Mouse (Mus musculus) CD4-positive, CD25-positive, alpha-beta regulatory T cell, adult 2 months (primary cell): Measurements from ENCODE around the gene Kcnh8.

Experiments
- DNase-seq: peaks from one replicate; pipeline ENCODE4 v3.0.0-alpha.2; 2012; ENCODE audit warnings: low read depth, low spot score

Kcnh8 gene

DNA sequence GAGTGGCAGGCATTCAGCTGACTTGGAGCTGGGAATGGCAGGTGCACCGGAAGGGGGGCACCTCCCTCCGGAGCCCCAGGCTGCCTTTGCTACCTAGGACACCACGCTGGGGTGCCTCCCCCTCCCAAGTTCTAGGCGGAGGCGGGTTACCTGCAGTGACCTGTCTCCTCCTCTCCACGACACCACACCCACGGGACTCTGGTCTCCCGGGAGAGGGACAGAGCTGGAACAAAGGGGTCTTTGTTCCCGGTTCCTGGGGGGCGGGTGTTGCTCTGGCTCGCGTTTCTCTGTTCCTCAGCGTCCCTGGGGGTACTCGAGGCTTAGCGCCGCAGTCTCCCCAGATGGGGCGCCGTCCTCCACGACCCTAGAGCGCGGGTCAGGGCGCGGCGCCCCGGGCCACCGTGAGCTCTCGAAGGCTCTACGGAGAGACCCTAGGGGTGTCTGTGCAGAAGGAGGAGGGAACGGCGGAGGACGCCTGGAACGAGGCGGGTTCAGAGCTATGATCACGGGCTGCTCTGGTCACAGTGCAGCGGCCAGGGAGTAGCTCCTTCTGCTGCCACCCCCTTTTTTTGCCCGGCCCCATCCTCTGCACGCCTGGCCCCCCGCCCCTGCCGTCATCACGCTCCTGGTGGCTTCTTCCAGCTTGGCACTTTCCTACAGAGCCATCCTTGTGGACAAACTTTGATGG is at the start of gene Kcnh8:
Kcnh8 (plus strand) TSS at position 617 of the 688 bp plus-strand sequence.
- peak; percentile 25 for DNase-seq

DNA sequence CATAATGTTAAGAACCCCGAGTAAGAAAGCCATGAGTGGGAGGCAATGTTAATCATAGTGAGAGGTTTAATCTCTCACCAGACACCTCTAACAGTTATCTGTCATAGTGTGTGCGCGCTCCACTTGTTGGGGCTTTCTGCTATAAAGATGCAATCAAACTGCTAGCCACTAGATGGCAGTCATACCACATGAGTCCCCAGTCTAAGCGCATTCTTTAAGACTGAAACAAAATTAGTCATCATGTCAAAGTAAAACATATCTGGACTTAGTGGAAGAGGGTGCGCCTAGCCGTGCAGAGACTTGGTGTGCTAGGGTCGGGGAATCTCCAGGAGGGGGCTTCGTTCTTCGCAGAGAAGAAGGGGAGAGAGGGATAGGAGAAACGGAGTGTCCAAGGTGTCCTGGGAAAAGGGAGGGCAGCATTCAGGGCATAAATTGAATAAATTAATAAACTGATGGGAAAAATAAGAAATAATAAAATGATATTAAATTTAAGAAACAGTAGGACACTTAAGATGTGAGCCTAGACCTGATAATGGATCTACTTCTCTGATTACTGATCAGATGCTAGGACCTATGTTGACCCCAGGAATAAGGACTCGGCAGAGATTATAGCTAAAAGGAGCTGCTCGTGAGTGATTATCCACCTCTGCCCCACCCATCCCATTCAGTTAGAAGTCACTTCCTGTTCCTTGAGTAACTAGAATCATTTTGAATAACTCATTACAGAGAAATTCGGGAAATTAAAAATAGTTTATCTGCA is 42.4 kb upstream of the Kcnh8 start:
- DNase-seq: peak; percentile 85

DNA sequence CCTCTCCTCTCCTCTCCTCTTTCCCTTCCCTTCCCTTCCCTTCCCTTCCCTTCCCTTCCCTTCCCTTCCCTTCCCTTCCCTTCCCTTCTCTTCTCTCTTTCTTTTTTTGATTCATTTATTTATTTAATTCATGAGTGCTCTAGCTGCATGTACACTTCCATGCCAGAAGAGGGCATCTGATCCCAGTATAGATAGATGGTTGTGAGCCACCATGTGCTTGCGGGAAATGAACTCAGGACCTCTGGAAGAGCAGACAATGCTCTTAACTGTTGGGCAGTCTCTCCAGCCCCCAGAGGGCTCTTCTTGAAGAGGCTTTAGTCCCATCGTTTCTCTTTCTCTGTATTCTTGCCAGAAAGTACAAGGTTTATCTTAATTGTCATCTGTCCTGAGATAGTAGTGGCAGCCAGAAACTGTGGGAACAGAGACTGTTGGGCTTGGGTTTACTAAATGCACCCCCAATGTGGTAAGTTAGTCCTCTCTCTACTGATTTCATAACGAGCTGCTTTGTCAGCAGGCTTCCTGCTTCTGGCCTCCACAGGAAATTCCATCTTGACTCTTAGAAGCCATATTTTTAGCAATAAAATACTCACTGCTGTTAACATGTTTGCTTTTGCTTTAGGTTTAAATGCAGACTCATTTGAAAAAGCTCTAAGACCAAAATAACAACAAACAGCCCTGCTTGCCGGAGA is 36.9 kb upstream of the Kcnh8 start:
- peak; percentile 36 for DNase-seq

DNA sequence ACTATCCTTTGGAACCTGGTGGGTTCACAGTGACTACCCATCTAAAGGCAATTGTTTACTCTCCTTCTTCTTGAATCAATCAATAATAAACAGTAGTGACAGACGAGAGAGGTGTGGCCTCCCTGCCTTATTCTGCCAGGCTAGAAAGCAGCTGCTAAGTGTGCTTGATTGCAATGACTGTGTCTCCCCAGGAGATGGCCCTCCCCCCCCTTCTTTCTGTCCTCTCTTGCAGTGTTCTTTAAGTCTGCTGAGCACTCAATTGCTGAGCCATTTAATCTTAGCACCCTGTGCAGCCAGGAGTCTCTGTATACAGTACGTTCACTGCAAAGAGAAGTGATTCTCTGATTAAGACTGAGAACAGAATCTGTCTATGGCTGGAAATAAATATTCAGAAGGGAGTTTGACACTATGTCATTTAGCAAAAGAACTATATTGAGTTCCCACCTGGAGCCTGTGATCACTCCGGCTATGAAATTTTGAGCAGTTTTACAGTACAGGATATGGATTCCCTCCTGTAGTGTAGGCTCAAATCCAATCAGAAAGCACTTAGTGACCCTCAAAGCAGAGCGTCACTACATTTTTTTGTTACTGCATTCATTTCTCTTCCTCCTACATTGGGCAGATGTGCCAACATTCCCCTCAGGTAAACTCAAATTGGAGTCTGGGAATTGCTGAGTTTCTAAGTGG is 32.8 kb upstream of the Kcnh8 start:
- DNase-seq: peak; percentile 48

DNA sequence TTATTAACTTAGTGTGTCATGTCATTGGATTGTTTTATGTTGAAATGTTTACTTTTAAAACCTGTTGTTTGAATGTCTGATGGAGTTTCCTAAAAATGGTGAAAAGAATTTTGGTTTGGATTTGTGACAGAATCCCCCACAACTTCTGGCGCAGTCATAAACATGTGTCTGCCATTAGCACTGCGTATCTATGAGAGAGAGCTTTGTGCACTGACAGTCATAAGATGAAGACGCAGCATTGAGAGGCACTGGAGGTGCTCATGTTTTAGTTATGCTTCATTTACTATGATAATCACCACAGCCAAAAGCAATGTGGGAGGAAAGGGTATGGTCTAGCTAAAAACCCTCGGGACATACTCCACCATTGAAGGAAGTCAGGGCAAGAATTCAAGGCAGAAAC is 30.3 kb upstream of the Kcnh8 start:
- DNase-seq: no peak

DNA sequence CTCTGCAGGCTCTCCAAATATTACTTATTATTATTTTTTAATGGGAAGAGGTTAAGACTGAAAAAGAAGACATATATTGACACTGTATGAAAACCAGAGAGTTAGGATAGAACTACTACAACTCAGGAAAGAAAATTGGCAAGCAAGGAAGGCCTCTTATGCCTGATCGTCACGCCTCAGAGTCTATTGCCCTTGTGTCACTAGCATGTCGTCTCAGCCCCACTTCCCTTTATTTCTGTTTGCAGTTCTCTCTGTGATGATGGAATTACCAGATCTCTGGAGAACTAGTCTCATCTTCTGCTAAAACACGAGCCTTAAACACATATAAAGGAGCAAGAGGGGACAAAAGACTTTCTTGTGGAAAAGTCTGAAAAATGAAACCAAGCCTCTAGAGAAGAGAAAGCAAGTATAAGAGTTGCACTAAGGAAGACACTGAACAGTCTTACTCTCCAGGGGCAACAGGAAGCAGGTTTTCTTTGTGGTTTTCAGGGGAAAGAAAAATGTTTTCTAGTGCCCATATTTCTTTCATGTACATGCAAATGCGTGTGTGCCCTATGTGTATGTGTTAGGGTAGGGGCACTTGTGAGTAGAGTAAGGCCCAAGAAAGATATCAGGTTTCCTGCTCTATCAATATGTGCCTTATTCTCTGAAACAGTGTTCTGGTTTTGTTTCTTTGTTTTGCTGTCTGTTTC is 10.9 kb upstream of the Kcnh8 start:
- DNase-seq: peak; percentile 39

DNA sequence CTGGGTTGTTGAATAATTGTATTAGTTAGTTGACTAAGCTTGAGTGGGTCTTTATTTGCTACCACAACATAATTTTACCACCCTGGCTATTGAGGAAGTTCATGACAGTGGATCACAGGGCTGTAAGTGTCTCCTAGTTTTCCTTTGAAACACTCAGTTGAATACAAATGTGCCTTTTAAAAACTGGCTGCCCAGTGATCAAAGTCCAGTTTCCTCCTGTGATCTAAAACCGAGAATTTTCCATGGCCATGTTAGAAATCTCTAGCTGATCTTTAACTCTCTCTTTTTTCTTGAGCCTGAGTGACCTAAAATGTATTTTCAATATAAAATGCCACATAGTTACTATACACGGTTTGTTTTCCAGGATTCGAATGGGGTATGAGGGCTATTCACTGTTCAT is 3.4 kb upstream of the Kcnh8 start:
- no peak for DNase-seq

DNA sequence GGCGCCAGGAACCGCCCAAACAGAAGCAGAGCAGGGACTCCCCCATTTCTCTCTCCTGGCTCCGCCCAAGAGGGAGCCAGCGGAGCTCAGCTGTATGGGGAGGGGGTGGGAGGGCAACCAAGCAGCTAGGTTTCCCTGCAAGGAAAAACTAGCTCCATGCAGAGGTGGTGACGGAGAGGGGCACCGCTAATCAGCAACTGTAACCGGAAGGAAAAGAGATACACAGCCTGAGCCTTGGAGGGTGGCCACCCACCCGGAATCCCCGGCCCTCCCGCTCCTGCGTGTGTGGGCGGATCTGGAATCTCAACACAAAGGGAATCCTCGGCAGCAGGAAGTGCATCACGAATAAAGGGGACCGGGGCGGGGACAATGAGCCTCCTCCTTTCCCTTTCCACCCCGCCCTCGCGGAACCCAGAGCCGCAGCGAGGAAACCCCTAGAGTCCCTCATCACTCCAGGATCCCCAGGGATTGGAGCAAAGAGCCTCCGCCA is 1.6 kb upstream of the Kcnh8 start:
- peak; percentile 66 for DNase-seq

DNA sequence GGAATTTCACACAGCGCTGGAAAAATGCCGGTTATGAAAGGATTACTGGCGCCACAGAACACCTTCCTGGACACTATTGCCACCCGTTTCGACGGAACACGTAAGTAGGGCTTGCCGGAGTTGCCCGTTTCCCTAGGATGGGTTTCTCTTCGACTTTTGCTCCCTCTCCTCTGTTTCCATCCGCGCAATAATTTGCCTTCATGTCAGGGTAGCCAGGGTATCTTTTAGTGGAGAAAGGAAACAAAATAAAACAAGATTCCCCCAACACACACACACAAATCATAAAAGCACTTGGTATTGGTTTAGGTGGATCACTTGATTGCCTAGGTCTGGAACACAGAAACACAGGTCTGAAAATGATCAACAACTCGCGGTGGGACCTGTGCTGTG is 267 bp downstream of the Kcnh8 start:
- peak; percentile 5 for DNase-seq

DNA sequence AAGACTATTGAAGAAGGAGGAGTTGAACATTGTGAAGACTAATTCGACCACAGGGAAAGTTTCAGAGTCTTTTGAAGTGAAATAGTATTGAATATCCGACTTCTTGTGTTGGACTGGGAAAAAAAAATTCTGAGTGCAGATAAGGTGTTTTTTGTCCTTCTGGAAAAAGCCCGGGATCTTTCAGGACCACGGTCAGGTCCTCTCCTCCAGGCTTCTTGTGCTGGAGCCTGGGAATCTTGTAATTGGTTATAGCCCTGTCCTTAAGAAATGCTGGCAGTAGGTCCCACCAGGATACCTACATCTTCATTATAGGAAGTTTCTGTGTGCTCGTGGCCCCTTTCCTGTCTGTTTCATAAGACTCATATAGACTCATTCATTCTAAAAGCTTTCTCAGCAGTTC is 902 bp downstream of the Kcnh8 start:
- DNase-seq: no peak

DNA sequence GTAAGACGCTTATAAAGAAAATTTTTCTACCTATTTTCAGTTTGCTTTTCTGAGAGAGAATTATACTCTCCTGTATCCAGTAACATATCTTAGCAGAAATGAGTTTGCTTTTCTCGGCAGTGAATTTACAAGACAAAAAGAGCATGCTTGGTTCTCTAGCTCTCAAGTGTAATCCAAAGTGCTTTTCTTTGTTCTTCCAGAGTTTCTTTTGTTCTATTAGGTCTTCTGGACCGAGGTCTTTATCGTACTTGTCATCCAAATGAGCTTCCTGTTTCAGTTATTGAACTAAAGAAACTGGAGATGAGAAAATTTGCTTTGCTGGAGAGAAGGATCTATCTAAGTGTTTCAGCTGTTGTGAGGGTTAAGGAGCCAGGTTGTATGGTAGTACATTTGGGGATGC is 8.9 kb downstream of the Kcnh8 start:
- DNase-seq: no peak

DNA sequence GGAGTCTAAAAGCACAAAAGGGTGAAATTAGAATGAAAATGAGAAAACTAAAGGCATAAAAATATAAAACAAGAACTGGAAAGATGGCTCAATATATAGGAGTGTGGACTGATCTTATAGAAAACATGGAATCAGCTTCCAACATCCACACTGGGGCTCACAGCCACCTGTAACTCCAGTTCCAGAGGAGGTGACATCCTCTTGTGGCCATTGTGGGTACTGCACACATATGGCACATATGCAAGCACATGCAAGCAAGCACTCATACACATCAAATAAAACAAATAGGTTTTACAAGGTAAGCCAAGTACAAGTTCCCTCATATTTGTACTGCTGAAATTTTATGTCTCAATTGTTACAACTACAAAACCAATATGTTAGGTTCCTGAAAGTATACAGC is 46.7 kb downstream of the Kcnh8 start:
- peak; percentile 35 for DNase-seq

DNA sequence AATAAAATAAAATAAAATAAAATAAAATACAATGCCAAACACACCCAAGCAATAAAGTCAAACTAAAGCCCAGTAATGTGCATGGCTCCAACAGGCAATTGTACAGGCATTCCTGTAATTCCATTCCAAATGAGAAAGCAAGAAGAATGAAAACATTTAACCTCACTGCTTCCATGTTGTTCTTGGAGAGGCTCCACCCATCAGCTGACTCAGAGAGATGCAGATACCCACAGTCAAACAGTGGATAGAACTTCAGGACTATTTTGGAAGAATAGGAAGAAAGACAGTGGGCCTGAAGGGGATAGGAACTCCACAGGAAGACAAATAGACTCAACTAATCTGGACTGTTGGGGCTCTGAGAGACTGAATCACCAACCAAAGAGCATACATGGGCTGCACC is 89.5 kb downstream of the Kcnh8 start:
- no peak for DNase-seq

DNA sequence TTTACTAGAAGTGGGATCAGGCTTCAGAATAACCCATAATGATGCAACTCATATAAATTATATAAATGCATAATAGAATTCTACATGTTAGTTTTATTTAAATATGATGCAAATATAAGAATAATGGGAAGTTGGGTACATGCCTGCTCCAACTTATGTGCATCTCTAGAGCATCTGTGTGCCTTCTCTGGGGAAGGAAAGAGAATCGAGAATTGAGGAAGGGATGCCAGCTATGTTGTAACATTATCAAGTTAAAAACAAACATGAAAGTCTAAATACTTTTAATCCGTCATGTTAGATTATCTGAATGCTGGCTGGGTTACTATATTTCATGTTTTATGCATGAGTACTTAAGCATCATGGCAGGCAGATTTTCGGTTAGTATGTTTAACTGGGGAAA is 99.4 kb downstream of the Kcnh8 start:
- no peak for DNase-seq

DNA sequence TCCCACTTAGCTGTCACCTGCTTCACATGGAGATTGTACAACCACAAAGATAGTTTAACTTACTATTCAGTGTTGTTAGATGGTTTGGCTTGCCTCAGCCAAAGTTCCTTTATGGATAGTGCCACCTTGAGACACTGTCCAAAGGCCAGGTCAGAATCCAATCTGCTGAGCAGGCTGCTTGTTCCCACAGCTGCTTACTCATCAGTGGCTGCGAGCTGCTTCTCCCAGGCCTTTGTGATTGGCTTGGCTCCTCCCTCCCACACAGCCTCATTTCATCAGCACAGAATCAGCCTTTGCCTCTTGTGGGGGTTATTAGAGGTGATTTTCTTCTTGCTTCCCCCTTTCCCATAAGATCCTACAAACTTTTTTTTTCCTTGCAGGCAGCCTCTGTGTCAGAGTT is 109.8 kb downstream of the Kcnh8 start:
- no peak for DNase-seq

DNA sequence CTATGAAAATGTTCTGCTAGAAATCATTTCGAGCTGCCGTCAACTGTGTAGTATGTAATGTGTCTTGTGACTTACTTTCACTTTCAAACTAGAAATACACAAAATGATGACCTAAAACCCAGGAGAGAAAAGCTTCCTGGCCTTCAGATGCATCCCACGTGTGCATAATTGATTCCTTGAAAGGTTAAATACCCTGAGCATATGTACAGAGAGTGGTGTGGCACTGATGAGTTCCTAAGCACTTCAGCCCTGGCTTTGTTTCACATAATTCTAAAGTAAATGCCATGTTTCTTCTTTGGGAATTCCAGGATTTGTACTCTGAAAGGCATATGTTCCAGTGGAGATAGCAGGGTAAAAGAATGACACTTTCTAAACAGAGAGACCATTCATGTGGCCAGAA is 119.7 kb downstream of the Kcnh8 start:
- DNase-seq: no peak

DNA sequence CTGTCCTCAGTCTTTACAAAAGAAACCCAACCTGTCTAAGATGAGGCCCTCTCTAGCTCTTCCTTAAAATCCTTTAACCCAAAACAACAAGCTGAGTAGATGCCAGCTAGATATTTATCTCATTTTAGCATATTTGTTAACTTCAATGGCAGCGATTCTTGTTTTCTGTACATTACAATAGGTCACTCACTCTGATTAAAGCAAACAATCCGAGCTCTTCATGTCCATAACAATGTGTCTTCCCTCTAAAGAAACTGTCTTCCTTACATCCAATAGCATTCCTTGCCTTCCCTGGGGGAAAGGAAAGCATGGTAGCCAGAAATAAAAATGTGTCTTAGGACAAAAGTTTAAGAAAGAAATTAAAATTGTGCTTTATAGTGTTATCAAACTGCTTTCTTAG is 126.3 kb downstream of the Kcnh8 start:
- no peak for DNase-seq

DNA sequence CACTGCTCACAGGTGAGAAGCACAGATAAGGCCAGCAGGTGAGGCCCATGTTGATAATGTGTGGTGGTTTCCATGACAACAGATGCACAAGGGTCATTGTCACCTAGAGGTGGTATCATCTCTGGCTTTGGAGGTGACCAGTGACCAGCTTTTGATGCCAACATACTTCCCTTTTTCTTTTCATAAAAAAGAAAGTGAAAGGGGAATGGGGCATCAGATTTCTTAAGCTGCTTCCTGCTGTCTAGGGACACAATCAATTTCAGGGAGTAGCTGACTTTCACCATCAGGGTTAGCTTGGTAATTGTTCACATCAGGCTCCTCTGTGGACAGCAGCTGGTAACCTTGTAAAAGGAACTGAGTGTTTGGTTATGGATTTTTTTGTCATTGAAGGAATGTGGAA is 135.9 kb downstream of the Kcnh8 start:
- no peak for DNase-seq

DNA sequence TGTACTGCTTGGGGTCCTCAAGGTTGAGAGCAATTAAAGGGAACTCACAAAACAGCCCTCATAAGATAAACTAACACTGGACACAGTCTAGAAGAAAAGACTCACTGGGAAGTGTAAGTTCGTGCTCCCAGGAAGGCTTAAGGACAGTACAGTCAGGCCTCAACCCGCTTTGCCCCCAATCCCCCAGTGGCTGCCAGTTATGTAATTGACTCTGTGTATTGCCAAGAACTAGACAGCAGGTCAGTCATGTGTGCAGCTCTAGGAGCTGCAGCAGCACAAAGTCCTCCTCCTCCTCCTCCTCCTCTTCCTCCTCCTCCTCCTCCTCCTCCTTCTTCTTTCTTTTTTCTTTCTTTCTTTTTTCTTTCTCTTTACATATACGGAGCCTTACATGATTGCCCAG is 185.6 kb downstream of the Kcnh8 start:
- no peak for DNase-seq

DNA sequence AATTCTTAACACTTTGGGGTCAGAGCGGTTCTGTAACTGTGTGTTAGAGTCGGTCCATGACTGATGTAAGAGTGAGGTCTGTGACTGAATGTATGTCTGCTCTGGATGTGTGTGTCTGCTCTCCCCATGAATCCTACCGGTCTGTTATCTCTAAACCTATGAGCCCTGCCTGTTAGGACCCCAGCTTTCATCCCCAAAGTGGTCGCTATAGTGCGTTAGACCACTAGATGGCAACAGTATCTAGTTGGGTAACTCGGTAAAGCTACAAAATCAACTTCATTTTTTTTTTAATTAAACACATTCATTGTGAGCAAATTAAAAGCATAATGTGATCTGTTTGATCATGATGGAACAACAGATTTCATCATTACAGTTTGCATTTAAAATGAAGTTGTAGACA is 202.0 kb downstream of the Kcnh8 start:
- DNase-seq: no peak

DNA sequence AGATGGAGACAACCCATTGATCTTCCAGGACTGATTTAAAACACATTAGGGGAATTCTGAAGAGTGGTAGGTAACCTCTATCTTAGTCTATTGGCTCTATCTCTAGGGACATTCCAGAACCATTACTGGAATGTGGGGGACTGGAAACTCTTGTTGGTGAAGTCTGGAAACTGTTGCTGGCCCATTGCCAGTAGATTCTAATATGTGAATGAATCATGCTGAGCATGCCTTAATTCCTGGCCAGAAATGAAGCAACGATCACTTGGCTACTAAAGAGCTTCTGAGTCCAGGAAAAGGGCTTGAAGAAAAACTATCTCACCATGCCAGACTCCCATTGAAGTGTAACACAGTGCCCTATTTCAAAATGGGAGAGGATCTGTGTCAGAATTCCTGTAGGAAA is 208.3 kb downstream of the Kcnh8 start:
- DNase-seq: no peak

DNA sequence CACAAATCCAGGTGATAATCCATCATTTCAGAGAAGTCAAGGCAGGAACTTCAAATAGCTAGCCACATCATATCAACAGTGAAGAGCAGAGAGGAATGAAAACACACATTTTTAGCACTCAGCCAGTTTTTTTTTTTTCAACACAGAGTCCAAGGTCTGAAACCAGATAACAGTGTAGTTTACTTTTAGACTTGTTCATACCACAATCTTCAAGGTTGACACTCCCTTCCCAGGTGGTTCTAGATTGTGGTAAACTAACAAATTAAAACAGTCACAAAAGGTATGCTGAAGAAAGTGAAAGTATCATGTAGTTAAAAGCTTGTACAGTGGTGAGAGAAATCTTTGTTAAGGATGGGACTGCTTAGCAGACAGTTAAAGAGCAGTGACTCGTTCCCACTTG is 216.5 kb downstream of the Kcnh8 start:
- no peak for DNase-seq
